Mouse (Mus musculus) brown adipose tissue, adult 24 weeks (tissue): ENCODE measurements around the gene Cript. TPM values are rescaled to one million over a fixed set of nuclear protein-coding genes. Genes with fewer than 3 reads are reported as not detected.

Experiments used
- H3K27ac ChIP-seq: fragments of 200-500 bp; replicated peaks from 2 replicates; pipeline ENCODE4 v1.5.1; 2012; ENCODE audit warnings: low read depth, mild to moderate bottlenecking, low read length
- H3K4me1 ChIP-seq: fragments of 200-500 bp; 2 replicates; pipeline ENCODE4 v1.6.1; 2012; ENCODE audit warnings: low read length, mixed read lengths; ENCODE audit not compliant: control insufficient read depth, insufficient read depth, insufficient read length
- H3K4me3 ChIP-seq: fragments of 200-500 bp; 2 replicates; pipeline ENCODE4 v1.5.1; 2012; ENCODE audit warnings: low read depth, mild to moderate bottlenecking, low read length, moderate library complexity; ENCODE audit not compliant: insufficient read depth
- polyA plus RNA-seq: library from polyadenylated mRNA; stranded (reverse); fragments of >200 nt; gene quantifications from 2 replicates; pipeline ENCODE4 v1.2.4, GENCODE M21; 2012; ENCODE audit not compliant: missing spikeins, insufficient read depth, insufficient read length

Gene Cript
- 96.6 and 131 TPM in 2 replicates for polyA plus RNA-seq

- H3K4me1 ChIP-seq: peaks cover 4% of the 10 kb centered on the region; the same call in 1 of the 2 replicates
- H3K4me3 ChIP-seq: peak within 1 kb of the TSS; percentile 77
- H3K27ac ChIP-seq: peak within 1 kb of the TSS; percentile 63
Observed at GRCm38 (mm10) chr17:87025269-87025949, at the start of gene Cript, which contains the start of gene Pigf. Gene Cript (plus strand): TSS chr17:87025550. Gene Pigf (minus strand): TSS chr17:87025406.

- Histone ChIP-seq H3K27ac (no peak overlapping the region), H3K4me3 (no peak overlapping the region), H3K4me1 (peaks cover 6% of the 10 kb centered on the region)
Observed at GRCm38 (mm10) chr17:86976387-86976786, 49.0 kb upstream of the Cript start.

- H3K27ac ChIP-seq: no peak overlapping the region
- no peak overlapping the region for H3K4me3 ChIP-seq
- peaks cover under 1% of the 10 kb centered on the region; the same call in 1 of the 2 replicates for H3K4me1 ChIP-seq
Observed at GRCm38 (mm10) chr17:86978496-86978895, 46.9 kb upstream of the Cript start.

DNA sequence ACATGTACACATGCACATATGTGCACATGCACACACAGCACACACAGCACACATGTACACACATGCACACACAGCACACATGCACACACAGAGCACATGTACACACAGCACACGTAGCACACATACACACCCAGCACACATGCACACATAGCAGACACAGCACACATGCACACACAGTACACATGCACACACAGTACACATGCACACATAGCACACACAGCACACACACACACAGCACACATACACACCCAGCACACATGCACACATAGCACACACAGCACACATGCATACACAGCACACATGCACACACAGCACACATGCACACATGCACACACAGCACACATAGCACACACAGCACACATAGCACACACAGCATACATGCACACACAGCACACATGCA lies 44.1 kb upstream of the Cript start:
- Histone ChIP-seq H3K4me1 (peaks cover 6% of the 10 kb centered on the region; the same call in 1 of the 2 replicates), H3K27ac (no peak overlapping the region), H3K4me3 (no peak overlapping the region)

DNA sequence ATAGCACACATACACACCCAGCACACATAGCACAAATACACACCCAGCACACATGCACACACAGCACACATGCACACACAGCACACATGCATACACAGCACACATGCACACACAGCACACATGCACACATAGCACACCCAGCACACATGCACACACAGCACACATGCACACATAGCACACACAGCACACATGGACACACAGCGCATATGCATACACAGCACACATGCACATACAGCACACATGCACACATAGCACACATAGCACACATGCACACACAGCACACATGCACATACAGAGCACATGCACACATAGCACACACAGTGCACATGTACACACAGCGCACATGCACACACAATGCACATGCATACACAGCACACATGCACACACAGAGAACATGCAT lies 43.6 kb upstream of the Cript start:
- no peak overlapping the region for H3K4me3 ChIP-seq
- peaks cover 6% of the 10 kb centered on the region; the same call in 1 of the 2 replicates for H3K4me1 ChIP-seq

GRCm38 (mm10) chr17:86982497-86982896 lies 42.9 kb upstream of the Cript start:
- H3K4me1 ChIP-seq: peaks cover 9% of the 10 kb centered on the region; the same call in 1 of the 2 replicates
- peak overlapping the region; percentile 25; the same call in 1 of the 2 replicates for H3K27ac ChIP-seq
- H3K4me3 ChIP-seq: no peak overlapping the region

More for the DNA sequence above, 43.6 kb upstream of the Cript start:
- H3K27ac ChIP-seq: no peak overlapping the region

GRCm38 (mm10) chr17:86986449-86987138 lies 38.8 kb upstream of the Cript start:
- H3K4me1 ChIP-seq: peaks cover 16% of the 10 kb centered on the region
- H3K27ac ChIP-seq: peak overlapping the region; percentile 88
- peak overlapping the region; percentile 21; the same call in 1 of the 2 replicates for H3K4me3 ChIP-seq

DNA sequence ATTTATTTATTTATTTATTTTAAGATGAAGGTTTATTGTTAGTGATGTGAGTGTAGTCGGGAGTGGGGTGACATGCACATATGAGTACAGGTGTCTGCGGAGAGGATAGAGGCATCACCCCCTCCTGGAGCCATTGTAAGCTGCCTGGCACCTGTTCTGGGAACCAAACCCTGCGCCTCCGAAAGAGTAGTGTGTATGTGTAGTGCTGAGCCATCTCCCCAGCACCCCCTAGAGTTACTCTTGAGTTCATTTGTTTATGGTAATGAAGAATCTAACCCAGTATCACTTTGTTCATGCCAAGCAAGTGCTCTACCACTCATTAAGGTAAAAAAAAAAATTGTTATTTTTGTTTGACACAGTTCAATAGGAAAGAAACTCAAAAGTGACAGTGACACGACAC lies 37.2 kb upstream of the Cript start:
- H3K4me1 ChIP-seq: peaks cover 16% of the 10 kb centered on the region
- H3K27ac ChIP-seq: peak overlapping the region; percentile 55; the same call in 1 of the 2 replicates

DNA sequence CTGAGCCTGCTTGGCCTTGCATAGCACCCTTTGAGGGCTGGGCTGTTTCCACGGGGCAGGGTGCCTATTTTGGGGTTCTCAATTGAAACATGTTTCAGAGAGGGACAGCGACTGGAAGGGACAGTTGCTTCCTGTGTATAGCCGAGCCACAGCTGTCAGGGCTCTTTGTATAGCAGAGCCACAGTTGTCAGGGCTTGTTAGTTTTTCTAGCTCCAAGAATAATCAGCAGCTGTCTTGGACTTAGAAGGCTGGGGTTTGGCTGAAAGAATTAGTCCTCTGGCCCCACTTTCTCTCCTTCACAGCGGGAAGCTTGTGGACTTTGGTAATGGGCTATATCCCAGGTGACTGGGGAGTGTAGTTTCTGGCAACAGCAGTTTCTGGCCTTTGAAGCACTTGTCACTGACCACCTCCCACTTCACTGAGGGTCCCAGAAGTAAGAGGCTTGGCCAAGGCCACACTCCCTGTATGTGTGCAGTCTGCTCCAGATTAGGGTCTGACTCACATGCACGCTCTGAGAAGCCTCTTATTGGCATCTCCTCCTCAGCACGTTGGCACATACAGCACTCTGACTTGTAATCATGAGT lies 36.7 kb upstream of the Cript start:
- H3K4me1 ChIP-seq: peaks cover 16% of the 10 kb centered on the region
- peak overlapping the region; percentile 55 for H3K27ac ChIP-seq

More for the DNA sequence above, 37.2 kb upstream of the Cript start:
- no peak overlapping the region for H3K4me3 ChIP-seq

GRCm38 (mm10) chr17:86991306-86991705 lies 34.0 kb upstream of the Cript start:
- H3K27ac ChIP-seq: no peak overlapping the region
- H3K4me3 ChIP-seq: no peak overlapping the region

More for the DNA sequence above, 36.7 kb upstream of the Cript start:
- no peak overlapping the region for H3K4me3 ChIP-seq

GRCm38 (mm10) chr17:86997323-86997722 lies 28.0 kb upstream of the Cript start:
- no peak overlapping the region for H3K27ac ChIP-seq
- no peak overlapping the region for H3K4me3 ChIP-seq
- no peaks in the 10 kb centered on the region for H3K4me1 ChIP-seq

More at GRCm38 (mm10) chr17:86991306-86991705, 34.0 kb upstream of the Cript start:
- peaks cover 10% of the 10 kb centered on the region; the same call in 1 of the 2 replicates for H3K4me1 ChIP-seq

GRCm38 (mm10) chr17:87008950-87009349 lies 16.4 kb upstream of the Cript start:
- no peak overlapping the region for H3K4me3 ChIP-seq
- H3K4me1 ChIP-seq: no peaks in the 10 kb centered on the region
- H3K27ac ChIP-seq: no peak overlapping the region

DNA sequence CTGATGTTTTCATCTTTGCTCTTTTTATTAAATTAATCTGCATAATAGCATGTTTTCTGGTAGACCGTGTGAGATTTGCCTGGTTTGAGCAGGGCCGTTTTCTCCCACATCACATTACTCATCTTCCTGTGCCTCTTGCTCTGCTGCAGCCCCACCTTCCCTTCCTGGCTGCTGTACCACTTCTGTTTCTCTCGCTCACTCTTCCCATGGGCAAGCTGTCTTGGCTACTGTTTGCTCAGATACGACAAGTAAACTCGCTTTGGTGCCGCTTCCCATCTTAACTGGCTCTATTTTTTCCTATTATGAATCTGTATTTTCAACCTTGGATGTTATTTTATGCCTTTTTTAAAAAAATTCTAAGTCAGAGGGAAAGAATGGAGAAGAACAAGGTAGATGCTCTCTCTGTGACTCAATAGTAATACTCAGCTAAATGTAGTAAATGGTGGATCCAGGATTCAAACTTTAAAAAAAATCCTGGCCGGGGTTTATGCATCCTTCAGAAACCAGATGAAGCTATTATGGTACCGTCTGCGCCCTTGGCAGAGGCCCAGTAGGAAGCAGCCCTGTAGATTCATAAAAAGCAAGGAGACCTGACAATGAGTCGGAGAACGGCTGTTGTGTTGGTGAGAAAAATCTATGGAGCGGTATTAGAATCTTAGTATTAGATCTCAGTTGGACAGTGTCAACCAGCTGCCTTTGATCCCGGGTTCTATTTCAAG lies 13.9 kb upstream of the Cript start:
- H3K4me1 ChIP-seq: no peaks in the 10 kb centered on the region
- H3K4me3 ChIP-seq: no peak overlapping the region
- H3K27ac ChIP-seq: no peak overlapping the region

DNA sequence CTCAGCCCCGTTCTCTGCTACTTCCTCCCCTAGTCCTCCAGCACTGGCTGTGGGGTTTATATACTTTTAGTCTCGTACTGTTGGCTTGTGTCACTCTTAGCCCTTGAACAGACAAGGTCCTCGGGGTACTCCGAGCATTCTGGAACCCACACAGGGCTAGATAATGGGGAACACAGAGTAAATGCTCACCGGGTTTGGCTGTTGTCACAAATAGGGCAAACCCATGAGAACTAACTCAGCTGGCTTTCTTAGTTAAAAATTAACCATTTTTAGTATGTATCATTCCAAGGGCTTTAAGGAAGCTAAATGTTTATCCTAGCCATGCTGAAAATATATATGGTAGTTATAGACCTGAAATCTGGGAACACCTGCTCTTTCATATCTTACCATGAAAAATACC lies 5.7 kb upstream of the Cript start:
- H3K4me1 ChIP-seq: no peaks in the 10 kb centered on the region
- no peak overlapping the region for H3K27ac ChIP-seq
- H3K4me3 ChIP-seq: no peak overlapping the region
